Mouse (Mus musculus): ENCODE results near the gene Marcksl1. TPM values are rescaled to one million over a fixed set of nuclear protein-coding genes. Genes with fewer than 3 reads are reported as not detected.

The Marcksl1 gene
- polyA plus RNA-seq (2016; fragmentation: Nextera tagmentation; extraction: Ambion mirVana), result 1,451 and 1,538 TPM in 2 replicates

DNA sequence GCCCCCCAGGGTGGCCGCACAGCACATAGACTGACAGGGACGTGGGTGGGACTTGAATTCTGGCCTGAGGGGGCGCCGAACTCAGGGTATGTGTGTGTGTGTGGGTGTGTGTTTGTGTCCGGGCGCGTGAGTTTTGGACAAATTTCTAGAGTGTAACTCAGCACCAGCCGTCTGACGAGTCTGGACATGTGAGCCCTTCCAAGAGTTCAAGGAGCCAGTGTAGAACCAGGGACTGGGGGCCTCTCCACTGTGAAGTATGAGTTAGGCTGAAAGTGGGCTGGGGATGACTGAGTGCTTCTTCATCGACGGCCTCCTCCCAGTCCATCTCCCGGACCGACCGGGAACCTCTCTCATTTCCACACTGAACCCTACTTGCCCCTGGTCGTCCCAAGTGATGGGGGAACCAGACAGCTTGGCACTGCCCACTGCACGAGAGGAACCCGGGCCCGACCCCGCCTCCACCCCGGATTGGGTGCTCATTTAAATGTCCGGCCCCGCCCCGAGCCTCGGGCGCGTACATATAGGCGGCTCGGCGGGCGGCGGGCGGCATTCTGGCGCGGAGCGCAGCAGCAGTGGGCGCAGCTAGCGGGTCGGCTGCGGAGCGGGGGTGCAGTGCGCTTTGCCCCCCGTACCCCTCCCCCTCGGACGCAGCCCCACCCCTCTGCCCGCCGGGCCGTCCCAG lies at the start of gene Marcksl1:
Gene Marcksl1, plus strand, starts transcription at position 496 of the 682 bp plus-strand sequence.
- Histone ChIP-seq H3K4me1 (replicated peaks) (peaks cover 47% of the 10 kb centered on the region), H3K27me3 (no peaks in the 10 kb centered on the region), H3K27ac (peak within 1 kb of the TSS; percentile 98), H3K4me2 (peak within 1 kb of the TSS; percentile 94), H3K9ac (replicated peaks) (peak within 1 kb of the TSS; percentile 100), H3K9me3 (no peaks in the 10 kb centered on the region), H3K36me3 (peaks cover 36% of the 10 kb centered on the region), H3K4me3 (replicated peaks) (peak within 1 kb of the TSS; percentile 100)
- ATAC-seq (ENCODE audit: insufficient number of reproducible peaks, insufficient read depth, low FRiP score, low TSS enrichment, low read depth), result peak; percentile 86
- 7% methylated on average over 35 of the region's 47 CpGs for WGBS

- H3K9ac ChIP-seq (replicated peaks), result no peak overlapping the region
- H3K27ac ChIP-seq, result no peak overlapping the region
- H3K4me1 ChIP-seq (replicated peaks), result peaks cover 11% of the 10 kb centered on the region
- no peaks in the 10 kb centered on the region for H3K27me3 ChIP-seq
- peaks cover 51% of the 10 kb centered on the region for H3K36me3 ChIP-seq
- ATAC-seq (ENCODE audit: insufficient number of reproducible peaks, insufficient read depth, low FRiP score, low TSS enrichment, low read depth), result no peak
- H3K4me3 ChIP-seq (replicated peaks), result no peak overlapping the region
- no peaks in the 10 kb centered on the region for H3K9me3 ChIP-seq
- 85% methylated on average over 4 of the region's 4 CpGs for WGBS
- no peak overlapping the region for H3K4me2 ChIP-seq
Measured at GRCm38 (mm10) chr4:129464286-129464815, 49.0 kb upstream of the Marcksl1 start.

DNA sequence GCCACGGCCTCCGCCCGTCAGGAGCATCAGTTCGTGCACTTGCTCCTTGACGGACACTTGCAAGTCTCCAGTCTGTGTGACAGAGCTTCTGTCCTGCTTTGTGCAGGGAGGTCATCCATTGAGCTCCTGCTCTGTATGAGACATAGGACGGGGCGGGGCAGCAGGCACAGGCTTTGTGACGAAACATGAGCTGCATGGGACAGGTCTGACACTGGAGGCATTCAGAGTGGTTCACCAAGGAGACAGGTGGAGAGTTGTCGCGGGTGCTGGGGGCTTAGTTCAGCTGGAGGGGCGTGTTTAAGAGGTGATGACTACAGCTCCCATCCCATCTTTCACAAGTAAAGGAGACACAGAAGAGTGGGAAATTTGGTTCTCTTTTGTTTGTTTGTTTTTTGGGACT lies 37.3 kb upstream of the Marcksl1 start:
- 91% methylated on average over 11 of the region's 11 CpGs for WGBS
- Histone ChIP-seq H3K4me3 (replicated peaks) (no peak overlapping the region), H3K27ac (no peak overlapping the region), H3K36me3 (peaks cover 94% of the 10 kb centered on the region), H3K4me1 (replicated peaks) (no peaks in the 10 kb centered on the region), H3K9me3 (no peaks in the 10 kb centered on the region), H3K27me3 (no peaks in the 10 kb centered on the region), H3K4me2 (no peak overlapping the region), H3K9ac (replicated peaks) (no peak overlapping the region)
- no peak for ATAC-seq (ENCODE audit: insufficient number of reproducible peaks, insufficient read depth, low FRiP score, low TSS enrichment, low read depth)

GRCm38 (mm10) chr4:129479863-129480262 lies 33.5 kb upstream of the Marcksl1 start:
- H3K36me3 ChIP-seq, result peaks cover 95% of the 10 kb centered on the region
- 91% methylated on average over 3 of the region's 3 CpGs for WGBS
- H3K9me3 ChIP-seq, result no peaks in the 10 kb centered on the region

GRCm38 (mm10) chr4:129481090-129481489 lies 32.3 kb upstream of the Marcksl1 start:
- no peak overlapping the region for H3K27ac ChIP-seq
- 84% methylated on average over 1 of the region's 1 CpGs for WGBS
- no peak for ATAC-seq (ENCODE audit: insufficient number of reproducible peaks, insufficient read depth, low FRiP score, low TSS enrichment, low read depth)

More at GRCm38 (mm10) chr4:129479863-129480262, 33.5 kb upstream of the Marcksl1 start:
- Histone ChIP-seq H3K9ac (replicated peaks) (no peak overlapping the region), H3K27me3 (no peaks in the 10 kb centered on the region), H3K4me1 (replicated peaks) (no peaks in the 10 kb centered on the region), H3K4me3 (replicated peaks) (no peak overlapping the region), H3K27ac (no peak overlapping the region), H3K4me2 (no peak overlapping the region)
- no peak for ATAC-seq (ENCODE audit: insufficient number of reproducible peaks, insufficient read depth, low FRiP score, low TSS enrichment, low read depth)

GRCm38 (mm10) chr4:129490972-129491880 lies 22.2 kb upstream of the Marcksl1 start, which contains the start of the genes Tssk3 and Fam229a:
Tssk3 (minus strand) TSS chr4:129491022.
Fam229a (plus strand) TSS chr4:129491190.
- no peak within 1 kb of the TSS for H3K27ac ChIP-seq
- 4% methylated on average over 70 of the region's 70 CpGs for WGBS

More at GRCm38 (mm10) chr4:129481090-129481489, 32.3 kb upstream of the Marcksl1 start:
- H3K9me3 ChIP-seq, result no peaks in the 10 kb centered on the region
- H3K9ac ChIP-seq (replicated peaks), result no peak overlapping the region
- no peaks in the 10 kb centered on the region for H3K4me1 ChIP-seq (replicated peaks)
- H3K36me3 ChIP-seq, result peaks cover 97% of the 10 kb centered on the region
- H3K4me2 ChIP-seq, result no peak overlapping the region
- no peak overlapping the region for H3K4me3 ChIP-seq (replicated peaks)
- no peaks in the 10 kb centered on the region for H3K27me3 ChIP-seq

DNA sequence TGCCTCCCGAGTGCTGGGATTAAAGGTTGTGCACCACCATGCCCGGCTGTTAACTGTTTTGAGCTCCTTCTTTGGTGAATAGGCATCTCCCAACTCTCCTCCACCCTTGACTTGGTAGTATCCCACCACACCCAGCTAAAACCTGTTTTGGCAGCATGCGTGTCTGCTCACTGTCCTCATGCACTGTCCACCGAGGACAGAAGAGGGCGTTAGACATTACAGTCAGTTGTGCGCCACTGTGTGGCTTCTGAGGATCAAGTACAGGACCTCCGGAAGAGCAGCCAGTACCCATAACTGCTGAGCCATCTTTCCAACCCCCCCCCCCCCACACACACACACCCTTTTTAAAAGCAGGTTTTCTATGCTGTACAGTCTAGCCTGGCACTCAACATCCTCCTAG lies 18.7 kb upstream of the Marcksl1 start:
- Histone ChIP-seq H3K9me3 (no peaks in the 10 kb centered on the region), H3K36me3 (no peaks in the 10 kb centered on the region), H3K4me1 (replicated peaks) (peaks cover 19% of the 10 kb centered on the region), H3K9ac (replicated peaks) (no peak overlapping the region), H3K27ac (no peak overlapping the region), H3K27me3 (peaks cover 33% of the 10 kb centered on the region), H3K4me2 (no peak overlapping the region), H3K4me3 (replicated peaks) (no peak overlapping the region)
- ATAC-seq (ENCODE audit: insufficient number of reproducible peaks, insufficient read depth, low FRiP score, low TSS enrichment, low read depth), result no peak
- WGBS, result 69% methylated on average over 7 of the region's 7 CpGs

More at GRCm38 (mm10) chr4:129490972-129491880, 22.2 kb upstream of the Marcksl1 start, which contains the start of the genes Tssk3 and Fam229a:
- Histone ChIP-seq H3K4me2 (peak within 1 kb of the TSS; percentile 69), H3K9me3 (no peaks in the 10 kb centered on the region), H3K27me3 (peaks cover 39% of the 10 kb centered on the region), H3K36me3 (peaks cover 29% of the 10 kb centered on the region), H3K9ac (replicated peaks) (peak within 1 kb of the TSS; percentile 50; the same call in 1 of the 2 replicates), H3K4me3 (replicated peaks) (peak within 1 kb of the TSS; percentile 38), H3K4me1 (replicated peaks) (peaks cover 12% of the 10 kb centered on the region)
- 0 out of 2 replicates have a peak, but pooled peaks have one; percentile 30 for ATAC-seq (ENCODE audit: insufficient number of reproducible peaks, insufficient read depth, low FRiP score, low TSS enrichment, low read depth)

GRCm38 (mm10) chr4:129495672-129496562 lies 17.5 kb upstream of the Marcksl1 start:
- peaks cover 22% of the 10 kb centered on the region for H3K27me3 ChIP-seq
- H3K27ac ChIP-seq, result peak overlapping the region; percentile 37; the same call in 1 of the 2 replicates
- no peak overlapping the region for H3K4me2 ChIP-seq
- H3K9me3 ChIP-seq, result no peaks in the 10 kb centered on the region
- H3K9ac ChIP-seq (replicated peaks), result no peak overlapping the region
- ATAC-seq (ENCODE audit: insufficient number of reproducible peaks, insufficient read depth, low FRiP score, low TSS enrichment, low read depth), result no peak
- H3K4me1 ChIP-seq (replicated peaks), result peaks cover 18% of the 10 kb centered on the region
- no peak overlapping the region for H3K4me3 ChIP-seq (replicated peaks)
- 42% methylated on average over 16 of the region's 16 CpGs for WGBS
- H3K36me3 ChIP-seq, result no peaks in the 10 kb centered on the region

DNA sequence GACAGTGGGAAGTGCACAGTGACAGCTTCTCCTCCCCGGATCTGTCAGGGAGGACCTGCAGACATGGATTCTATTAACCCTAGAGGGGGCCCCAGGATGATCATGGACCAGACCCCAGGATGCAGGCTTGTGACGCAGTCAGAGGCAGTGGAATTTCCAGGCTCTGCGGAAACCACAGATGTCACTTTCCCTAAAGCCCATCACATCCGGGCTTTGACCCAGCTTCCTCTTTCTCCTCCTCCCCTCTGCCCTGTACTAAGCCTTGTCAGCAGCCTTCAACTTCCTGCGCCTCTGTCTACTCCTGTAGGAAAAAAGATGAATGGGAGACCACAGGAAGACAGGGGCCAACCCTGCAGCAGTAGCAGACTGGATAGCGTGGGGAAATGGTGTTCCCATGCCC lies 16.8 kb upstream of the Marcksl1 start:
- H3K9ac ChIP-seq (replicated peaks), result no peak overlapping the region
- H3K4me3 ChIP-seq (replicated peaks), result no peak overlapping the region
- no peaks in the 10 kb centered on the region for H3K9me3 ChIP-seq
- no peak for ATAC-seq (ENCODE audit: insufficient number of reproducible peaks, insufficient read depth, low FRiP score, low TSS enrichment, low read depth)
- 32% methylated on average over 6 of the region's 6 CpGs for WGBS
- no peaks in the 10 kb centered on the region for H3K36me3 ChIP-seq
- H3K4me1 ChIP-seq (replicated peaks), result peaks cover 14% of the 10 kb centered on the region
- H3K27ac ChIP-seq, result peak overlapping the region; percentile 37; the same call in 1 of the 2 replicates
- no peak overlapping the region for H3K4me2 ChIP-seq
- peaks cover 15% of the 10 kb centered on the region for H3K27me3 ChIP-seq

- no peaks in the 10 kb centered on the region for H3K36me3 ChIP-seq
- H3K9ac ChIP-seq (replicated peaks), result no peak overlapping the region
- H3K9me3 ChIP-seq, result no peaks in the 10 kb centered on the region
- no peak overlapping the region for H3K4me2 ChIP-seq
- H3K4me1 ChIP-seq (replicated peaks), result peaks cover 10% of the 10 kb centered on the region
- H3K27ac ChIP-seq, result peak overlapping the region; percentile 45; the same call in 1 of the 2 replicates
- no peak overlapping the region for H3K4me3 ChIP-seq (replicated peaks)
- 75% methylated on average over 3 of the region's 3 CpGs for WGBS
- no peak for ATAC-seq (ENCODE audit: insufficient number of reproducible peaks, insufficient read depth, low FRiP score, low TSS enrichment, low read depth)
- no peaks in the 10 kb centered on the region for H3K27me3 ChIP-seq
Measured at GRCm38 (mm10) chr4:129498941-129499340, 14.4 kb upstream of the Marcksl1 start.

Data from limb, embryonic 12.5 days (tissue).